Mouse (Mus musculus) adrenal gland, postnatal 25 days (tissue): Measurements from ENCODE around the gene Trcg1. TPM values are rescaled to one million over a fixed set of nuclear protein-coding genes. Genes with fewer than 3 reads are reported as not detected.
A peak's percentile ranks its signal among the peaks of the same experiment; 100 is the strongest.
"Not testable (repeated sequence)": the region's sequence is repeated elsewhere in the genome, so short reads cannot be mapped to it uniquely, and the experiment has no call there.

ENCODE experiments used
- DNase-seq: peaks from one replicate; pipeline ENCODE4 v3.0.0; 2021; ENCODE audit warnings: mixed read lengths
- long read RNA-seq: library from polyadenylated mRNA; stranded (forward); transcript quantifications from one replicate; pipeline ENCODE4 v2.0.0, GENCODE M21; 2021
- total RNA-seq: library from RNA; stranded (reverse); gene quantifications from 2 replicates; pipeline ENCODE4 v1.2.3, GENCODE M21; 2021

Trcg1 gene
- not detected in 2 replicates for total RNA-seq
- long read RNA-seq, result 0 reads

DNA sequence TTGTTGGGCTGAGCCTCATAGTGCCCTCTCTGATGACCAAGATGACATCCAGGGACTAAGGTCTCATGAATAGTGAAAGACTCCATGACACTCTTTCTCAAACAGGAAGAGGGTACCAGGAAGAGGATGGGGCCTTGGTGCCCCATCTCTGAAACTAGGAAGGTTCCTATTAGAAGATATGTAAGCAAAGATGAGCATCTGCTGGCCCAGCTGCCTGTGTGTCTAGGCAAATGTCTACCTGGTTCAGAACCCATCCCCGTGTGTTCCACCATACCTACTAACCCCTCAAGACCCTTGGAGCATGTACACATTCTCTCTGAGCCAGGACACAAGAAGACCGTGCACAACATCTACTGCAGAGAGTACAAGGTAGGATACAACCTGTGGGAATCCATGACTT lies at the start of gene Trcg1:
Trcg1 (plus strand) TSS at position 301 of the 400 bp plus-strand sequence.
- DNase-seq, result no peak

DNA sequence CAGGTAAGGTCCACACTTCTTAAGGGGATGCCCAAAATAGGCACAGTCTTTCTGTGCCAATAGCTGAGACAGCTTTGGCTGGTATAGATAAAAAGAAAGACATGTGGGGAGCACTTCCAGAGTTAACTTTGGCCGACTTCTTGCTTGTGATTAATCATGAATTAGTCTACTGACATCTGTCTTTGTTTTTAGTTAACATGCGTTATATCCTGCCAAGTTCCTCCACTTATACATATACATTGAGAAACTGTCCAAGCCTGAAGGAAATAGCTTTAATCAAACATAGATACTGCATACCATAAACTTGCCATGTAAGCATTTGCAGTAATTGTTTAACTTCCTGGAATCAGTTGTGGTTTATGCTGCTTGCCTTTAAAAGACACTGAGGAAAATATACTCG lies 39.6 kb upstream of the Trcg1 start:
- DNase-seq, result no peak

DNA sequence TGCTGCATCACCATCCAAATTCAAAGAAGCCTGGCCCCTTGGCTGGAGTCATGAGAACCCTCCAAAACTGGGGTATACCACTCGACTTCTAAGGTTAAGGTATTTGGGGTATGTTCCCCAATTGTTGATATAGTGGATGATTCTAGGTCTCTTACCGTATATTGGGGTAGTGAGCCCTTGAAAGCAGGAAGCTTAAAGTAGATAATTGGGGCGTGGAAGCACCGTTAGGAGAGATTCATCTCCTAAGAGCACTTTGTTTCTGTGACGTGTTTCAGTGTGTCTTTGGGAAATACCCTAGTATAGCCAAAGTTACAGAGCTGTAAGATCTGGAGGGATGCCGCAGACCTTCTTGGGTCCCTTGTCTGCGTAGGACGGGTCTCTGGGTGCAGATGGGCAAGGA lies 38.9 kb upstream of the Trcg1 start:
- no peak for DNase-seq

DNA sequence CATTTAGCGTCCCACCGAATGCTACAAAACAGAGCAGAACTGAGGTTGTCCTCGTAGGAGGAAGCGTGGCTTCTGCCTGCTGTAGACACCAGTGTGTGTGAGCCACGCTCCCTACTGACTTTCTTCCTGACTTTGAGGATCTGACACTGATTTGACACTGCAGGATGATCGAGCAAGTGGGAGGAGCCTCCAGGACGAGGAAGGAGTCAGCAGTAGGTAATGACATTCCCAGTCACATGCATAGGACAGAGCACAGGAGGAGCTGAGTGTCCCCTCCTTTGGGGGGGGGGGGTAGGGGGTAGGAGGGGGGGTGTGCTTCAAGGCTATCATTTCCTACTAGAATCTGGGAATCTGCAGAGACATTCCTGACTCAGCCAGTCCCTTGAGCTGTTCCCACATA lies 33.4 kb upstream of the Trcg1 start:
- DNase-seq, result no peak

DNA sequence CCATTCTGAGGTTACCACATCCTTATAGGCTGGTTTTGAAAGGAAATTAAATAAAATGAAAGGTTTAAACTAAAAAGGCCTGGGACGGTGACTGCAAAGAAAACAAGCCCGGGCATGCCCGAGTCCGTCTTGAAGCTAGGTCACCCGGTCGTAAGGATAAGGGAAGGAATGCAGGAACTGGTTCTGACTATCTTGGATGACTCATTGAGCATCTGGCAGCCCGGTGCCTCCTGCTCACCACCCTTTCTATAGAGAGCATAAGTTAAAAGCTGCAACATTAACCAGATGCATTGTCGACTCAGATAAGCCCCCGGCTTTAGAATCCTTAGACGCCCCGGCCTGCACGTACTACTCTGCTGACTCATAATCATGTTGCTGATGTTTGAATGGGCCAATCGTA lies 32.8 kb upstream of the Trcg1 start:
- DNase-seq, result not testable (repeated sequence)

DNA sequence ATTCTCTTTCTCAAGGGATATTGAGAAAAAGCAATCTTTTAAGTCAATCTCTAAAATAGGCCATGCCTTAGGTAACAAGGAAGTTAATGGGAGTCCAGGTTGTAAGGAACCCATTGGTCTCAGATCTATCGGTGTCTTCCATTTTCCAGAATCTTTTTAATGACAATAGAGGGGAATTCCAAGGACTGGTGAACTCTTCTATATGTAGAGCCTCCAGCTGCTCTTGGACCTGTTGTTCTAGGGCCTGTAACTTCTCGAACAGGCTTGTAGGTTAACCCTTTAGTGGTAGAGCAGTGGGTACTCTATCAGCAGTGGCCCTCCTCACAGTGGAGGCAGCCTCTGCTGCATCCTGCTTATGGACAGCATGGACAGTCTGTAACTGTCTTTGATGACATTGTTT lies 29.5 kb upstream of the Trcg1 start:
- no peak for DNase-seq

DNA sequence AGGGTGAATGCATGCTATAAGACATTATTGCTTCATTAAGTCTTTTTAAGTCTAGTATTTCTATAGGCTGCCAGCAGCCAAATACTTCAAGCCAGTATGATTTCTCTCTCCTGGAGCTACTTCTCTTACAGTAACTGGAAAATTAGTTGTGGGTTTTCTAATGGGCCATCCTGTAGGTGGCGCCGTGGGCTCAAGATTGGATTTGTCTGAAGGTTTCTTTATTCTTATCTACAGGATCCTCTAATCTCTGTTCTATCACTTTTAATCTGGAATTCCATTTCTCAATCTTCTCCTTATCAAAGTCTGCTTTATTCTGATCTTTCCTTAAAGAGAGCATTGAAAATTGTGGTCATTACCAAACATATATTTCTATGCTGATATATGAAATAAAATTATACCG lies 27.0 kb upstream of the Trcg1 start:
- DNase-seq, result peak; percentile 50

DNA sequence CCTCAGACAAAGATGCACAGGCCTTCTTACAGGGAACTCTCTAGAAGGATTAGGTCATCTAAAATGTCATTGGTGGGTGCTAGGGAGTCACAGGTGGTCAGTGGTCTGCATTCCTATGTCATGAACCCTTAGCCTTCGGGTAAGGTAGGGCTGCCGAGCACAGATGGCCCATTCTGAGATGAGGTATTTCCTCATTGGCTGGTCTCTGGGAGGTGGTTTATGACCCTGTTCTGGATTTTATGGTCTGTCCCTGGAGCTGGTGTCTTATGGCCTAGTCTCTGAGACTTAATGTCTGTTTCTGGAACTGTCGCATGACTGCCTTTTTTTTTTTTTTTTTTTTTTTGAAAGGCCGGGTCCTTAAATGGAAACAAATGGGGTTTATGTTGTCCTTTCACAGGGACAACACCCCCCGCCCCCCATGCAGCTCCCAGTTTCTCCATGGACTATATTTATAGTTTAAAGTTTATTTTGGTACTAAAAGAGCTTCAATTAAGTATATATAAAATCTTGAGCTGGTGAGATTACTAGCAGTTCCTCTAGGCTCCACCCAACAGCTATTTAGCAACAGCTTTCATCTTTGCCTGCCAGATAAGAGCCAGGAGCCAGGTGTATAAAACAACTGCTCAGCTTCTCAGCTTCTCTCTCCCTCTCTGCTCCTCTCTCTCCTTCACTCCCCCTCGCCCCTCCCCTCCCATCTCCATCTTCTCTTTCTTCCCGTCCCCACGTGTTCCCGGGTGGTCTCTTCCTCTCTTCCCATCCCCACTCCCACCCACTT lies 23.7 kb upstream of the Trcg1 start:
- DNase-seq, result no peak

DNA sequence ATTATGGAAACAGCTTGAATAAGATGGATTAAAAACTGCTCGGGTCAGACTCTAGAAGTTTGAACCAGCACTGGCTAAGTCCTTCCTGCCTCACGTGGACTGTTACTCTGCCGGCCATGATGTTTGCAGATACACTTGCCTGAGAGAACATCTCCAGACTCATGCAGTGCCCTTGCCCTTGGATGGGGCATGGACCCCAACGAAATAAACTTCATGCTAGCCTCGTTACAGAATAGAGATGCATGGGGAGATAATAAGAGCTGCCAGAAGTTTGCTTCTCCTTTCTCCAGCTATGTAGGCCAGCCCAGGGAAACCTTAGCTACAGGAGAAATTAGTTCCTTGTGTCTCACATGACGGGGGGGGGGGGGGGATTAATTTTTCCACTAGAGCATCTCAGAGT lies 21.9 kb upstream of the Trcg1 start:
- no peak for DNase-seq

DNA sequence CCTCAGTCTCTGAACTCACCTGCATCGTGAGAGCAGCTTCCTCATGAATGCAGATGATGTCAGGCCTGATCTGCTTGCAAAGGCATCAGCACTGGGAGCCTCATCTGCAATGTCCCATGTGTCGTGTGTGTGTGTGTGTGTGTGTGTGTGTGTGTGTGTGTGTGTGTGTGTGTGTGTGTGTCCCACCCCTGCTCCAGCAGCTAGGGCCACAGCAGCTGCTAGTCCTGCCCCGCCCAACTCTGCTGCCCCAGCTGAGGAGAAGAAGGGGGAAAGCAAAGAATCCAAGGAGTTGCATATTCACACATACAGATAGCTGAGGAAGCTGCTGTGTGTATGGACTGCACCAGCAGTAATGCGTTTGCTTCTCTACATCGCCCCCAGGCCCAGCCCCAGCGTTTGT lies 19.1 kb upstream of the Trcg1 start:
- no peak for DNase-seq

DNA sequence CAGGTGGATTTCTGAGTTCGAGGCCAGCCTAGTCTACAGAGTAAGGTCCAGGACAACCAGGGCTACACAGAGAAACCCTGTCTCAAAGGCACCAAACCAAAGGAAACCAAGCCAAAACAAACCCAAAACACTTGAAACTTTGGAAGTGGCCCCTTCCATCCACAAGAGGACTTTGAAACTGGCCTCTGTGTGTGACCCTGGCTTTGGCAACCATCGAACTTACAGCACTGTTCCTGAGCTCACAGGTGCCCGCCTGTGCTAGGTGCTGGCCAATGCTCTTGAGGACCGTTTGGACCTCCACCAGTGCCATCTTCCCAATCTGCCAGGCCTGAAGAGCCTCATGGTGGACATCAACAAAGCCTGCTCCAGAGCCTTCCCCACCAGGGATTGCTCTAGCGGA lies 17.6 kb upstream of the Trcg1 start:
- DNase-seq, result no peak

DNA sequence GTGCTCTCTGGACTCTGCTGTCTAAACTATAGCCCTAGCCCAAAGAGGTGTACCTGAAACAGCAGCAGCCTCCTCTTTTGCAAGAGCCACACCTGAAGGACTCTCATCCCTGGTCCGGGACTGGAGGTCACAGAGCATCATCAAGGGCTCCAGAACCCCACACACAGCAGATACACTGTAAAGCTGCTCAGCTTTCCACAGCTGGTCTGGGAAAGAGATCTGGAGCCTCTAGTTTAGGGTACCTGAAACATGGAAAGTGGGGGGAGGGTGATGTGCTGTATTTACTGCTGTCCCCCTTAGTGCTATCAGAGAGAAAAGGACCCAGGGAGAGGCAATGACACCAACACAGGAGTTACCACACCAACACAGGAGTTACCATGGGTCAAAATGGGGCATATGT lies 16.8 kb upstream of the Trcg1 start:
- DNase-seq, result no peak

DNA sequence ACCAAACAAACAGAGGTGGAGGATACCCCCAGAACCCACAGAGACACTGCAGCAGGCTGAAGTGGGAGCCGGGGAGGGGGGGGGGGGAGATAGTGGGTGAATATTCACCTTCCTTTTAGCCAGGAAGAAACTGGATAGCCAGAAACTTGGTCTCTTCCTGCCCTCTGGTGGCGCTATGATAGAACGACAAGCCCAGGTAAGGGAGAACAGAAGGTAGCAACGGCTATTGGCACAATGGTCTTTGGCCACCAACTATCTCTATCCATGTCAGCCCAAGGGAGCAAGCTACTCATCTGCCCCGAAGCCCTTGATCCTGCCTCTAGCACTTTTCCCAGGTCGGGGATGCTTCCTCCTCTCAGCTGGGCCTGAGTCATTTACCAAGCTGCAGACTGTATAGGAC lies 16.0 kb upstream of the Trcg1 start:
- DNase-seq, result peak; percentile 24

DNA sequence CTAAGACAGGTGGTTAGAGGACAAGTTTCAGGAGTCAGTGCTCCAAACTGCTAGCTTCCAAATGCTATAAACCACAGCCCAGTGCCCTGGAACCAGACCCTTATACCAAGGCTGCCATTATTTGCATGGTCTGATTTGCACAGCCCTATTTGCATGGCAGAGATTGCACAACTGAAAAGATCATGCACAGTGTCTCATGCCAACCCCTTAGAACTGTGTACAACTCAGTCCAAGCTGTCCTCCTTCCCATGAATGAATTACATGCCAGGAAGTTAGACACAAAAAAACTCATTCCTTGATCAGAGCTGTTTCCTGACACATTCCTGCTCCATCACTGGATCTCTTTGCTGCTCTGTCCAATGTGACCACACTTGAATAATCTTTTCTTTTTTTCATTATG lies 13.0 kb upstream of the Trcg1 start:
- DNase-seq, result no peak

DNA sequence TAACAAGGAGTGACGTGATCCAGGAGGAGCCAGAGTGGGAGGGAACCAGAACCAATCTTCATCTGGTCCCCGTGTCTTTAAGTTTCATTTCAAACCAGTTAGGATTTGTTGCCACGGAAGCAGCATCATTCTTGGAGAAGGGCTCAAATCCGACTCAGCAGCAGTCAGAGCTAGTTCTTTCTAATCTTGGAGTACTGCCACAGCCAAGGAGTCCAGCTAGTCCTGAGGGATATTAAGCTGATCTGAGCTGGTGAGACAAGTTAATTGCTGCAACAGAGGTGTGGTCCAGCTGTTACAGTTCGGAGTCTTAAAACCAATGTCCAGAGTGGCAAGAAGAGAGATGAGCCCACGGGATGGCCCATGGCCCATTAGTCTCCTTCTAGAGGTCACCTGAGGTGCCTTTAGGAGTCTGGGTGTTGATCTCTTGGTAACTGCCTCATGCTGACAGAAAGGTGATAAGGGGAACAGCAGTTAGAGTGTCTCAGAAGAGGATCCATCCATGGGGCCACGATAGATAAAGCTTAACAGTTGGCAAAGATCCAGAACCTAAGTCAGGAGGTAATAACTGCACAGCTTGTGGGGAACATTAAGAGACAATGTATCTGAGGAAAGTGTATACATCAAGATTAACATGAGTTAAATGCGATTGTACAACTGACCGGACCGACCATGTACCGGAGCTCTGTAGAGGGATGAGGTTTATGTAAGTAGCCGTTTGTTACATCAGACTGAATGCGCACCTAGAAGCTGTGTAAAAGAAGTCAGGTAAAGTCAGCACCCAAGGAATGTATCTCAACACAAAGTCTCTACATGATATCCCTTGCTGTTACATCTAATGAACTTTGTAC lies 10.4 kb upstream of the Trcg1 start:
- DNase-seq, result no peak

DNA sequence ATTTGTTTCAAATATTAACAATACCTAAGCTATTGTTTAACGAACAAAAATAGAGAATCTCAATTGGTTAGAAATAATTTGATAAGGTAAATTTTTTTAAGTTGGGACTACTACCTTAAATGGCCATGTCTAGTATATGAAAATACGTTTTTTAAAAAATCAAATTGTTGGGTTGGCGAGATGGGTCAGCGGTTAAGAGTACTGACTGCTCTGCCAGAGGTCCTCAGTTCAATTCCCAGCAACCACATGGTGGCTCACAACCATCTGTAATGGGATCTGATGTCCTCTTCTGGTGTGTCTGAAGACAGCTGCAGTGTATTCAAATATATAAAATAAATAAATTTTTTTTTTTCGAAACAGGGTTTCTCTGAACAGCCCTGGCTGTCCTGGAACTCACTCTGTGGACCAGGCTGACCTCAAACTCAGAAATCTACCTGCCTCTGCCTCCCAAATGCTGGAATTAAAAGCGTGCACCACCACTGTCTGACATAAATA lies 9.7 kb upstream of the Trcg1 start:
- not testable (repeated sequence) for DNase-seq

DNA sequence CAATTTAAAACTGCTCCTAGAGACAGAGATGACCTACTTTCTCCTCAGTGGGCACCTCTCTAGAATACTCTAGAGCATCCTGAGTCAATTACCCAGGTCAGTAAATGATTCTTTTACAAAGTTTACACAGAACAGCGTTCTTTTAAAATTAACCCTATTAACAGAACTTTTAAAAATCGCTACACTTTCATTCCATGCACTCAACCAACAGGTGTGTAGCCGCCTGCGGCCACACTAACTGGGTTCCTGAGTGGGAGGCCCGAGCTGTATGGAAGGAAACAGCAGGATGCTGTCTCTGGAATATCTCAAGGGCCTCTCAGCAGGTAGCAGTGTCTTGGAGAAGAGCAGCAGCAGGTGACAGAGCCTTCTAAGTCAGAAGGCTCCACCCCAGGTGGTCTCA lies 9.2 kb upstream of the Trcg1 start:
- no peak for DNase-seq

DNA sequence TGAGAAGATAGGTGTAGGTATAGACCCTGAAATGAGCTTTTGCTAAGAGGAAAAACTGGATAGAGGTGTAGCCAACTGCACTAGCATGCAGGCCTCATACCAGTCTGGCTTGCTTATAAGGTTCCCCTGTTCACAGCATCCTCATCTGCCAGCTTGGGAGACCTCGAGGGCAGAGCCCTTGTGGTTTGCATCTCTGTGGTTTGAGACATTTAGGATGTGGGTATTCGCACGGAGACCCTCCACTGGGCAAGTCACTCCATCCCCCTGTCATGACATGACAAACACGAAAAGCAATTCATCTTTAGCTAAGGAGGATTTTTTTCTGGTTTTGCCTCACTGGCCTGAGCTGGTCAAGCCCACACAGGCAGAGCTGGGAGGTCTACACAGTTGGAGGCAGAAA lies 8.2 kb upstream of the Trcg1 start:
- DNase-seq, result no peak

DNA sequence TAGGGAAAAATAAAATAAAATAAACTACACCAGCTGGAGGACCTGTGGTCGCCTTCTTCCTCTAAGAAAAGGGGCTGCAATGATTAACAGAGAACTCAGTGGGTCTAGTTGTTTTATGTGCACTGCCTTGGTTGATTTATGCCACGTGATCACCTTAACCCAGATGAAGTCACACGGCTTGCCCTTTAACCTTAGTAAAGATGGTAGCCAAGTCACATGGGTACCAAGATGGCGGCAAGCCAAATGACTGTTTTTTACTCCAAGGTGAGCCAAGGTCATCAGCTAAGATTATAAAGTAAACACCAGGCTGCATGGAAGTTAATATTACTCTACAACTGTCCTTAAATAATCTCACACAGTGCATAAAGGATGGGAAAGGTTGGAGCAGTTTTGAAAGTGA lies 6.6 kb upstream of the Trcg1 start:
- DNase-seq, result no peak

DNA sequence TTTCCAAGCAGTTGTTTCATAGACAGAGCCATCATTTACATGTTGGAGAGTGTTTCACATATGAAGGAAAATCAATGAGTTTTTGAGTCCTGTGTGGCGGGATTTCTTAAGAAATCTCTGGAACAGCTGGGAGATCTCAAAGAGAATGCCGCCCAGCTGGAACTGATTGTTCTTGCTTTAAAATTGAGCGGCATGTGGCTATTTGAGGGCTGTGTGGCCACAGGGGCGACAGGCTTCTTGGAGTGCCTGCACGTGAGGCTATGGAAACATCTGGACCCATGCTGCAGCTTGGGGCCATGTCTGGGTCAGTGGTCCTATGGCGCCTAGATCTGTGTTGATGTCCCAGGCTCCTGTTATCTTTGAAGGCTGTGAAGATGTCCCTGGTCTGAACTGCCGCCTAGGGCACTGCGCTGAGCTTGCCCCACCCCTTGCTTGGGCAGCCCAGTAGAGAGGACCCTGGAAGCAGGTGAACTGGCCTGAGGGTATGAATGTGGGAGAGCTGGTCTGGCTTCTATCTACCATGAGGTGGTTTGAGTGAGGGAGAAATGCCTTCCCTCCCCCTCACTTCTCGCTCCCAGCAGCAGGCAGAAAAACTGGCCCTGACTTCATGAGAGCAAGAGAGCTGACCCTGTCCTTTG lies 6.1 kb upstream of the Trcg1 start:
- DNase-seq, result no peak

DNA sequence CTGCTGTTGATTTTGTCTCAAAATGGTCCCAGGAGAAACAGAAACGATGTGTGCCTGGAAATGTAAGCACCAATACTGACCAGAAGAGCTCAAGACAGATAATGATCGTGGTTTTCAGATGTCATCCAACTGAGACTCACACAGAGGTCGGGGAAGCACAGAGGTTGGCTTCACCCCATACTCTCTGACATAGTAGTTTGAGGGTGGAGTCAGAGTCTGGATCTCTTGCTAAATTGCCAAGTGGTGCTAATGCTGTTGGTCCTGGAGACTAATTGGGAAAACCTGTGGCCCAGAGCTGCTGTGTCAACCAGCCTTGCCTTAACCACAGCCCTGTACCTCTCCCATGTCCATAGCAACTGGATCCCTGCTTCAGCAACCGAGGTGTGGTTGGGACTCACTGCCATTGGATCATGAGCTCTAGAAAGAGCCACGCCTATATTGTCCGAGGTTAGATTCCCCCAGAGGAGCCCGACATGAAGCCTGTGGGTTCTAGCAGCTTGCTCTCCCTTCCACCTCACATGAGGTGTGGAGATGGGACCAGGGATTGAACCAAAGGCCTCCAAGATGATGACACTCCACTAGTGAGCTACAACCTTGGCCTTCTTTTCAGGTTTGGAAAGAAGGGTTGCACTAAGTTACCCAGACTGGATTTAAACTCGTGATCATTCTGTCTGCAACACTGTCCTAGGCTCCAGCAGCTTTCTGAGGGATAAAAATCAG lies 4.7 kb upstream of the Trcg1 start:
- DNase-seq, result no peak

DNA sequence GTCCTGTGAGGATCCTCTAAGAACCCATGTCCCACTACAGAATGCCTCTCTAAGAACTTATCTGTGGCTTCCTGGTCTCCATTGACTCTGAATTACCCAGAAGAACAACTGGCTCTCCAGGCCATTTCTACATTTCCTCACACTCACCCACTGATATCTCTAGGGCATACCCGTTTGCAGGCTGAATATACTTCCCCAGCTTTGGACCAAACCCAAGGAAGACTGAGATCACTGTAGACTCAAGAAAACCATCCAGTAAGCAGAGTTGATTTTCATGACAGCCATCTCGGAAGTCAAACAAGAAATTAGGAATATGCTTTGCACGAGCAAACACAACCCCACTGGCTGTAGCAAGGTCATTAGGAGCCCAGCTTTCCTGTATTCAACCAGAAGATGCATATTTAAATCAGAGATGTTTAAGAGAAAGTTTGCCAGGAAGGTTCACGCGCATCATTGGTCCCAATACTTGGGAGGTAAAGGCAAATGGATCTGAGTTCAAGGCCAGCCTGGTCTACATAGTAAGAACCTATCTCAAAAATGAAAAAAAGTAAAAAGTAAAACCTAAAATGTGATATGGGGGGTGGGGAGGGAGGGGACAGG lies 3.9 kb upstream of the Trcg1 start:
- DNase-seq, result no peak
